Mouse (Mus musculus): ENCODE results near the gene Zfp652. TPM values are rescaled to one million over a fixed set of nuclear protein-coding genes. Genes with fewer than 3 reads are reported as not detected.

Gene Zfp652
- total and polyA plus RNA-seq, 3 experiments = 3.0 to 9.8 (median 6.2) TPM

GRCm38 (mm10) chr11:95857716-95858527 lies 145.4 kb downstream of the Zfp652 start (continued):
- TF ChIP-seq ZMIZ1 (IDR thresholded peaks at IDR 0.05; ENCODE audit: low read depth, low read length) (0 out of 2 replicates have a peak, but pooled peaks have one; percentile 28), HCFC1 (IDR thresholded peaks at IDR 0.05; ENCODE audit: low read depth, low read length) (no peak), MAZ (IDR thresholded peaks at IDR 0.05; ENCODE audit: low read depth, low read length) (no peak), CTCF (conservative IDR thresholded peaks at IDR 0.05 in 1 of 2, IDR thresholded peaks at IDR 0.05 in 1 of 2; ENCODE audit: low read depth in 2 of 2, low read length in 2 of 2) (no peak), TCF12 (IDR thresholded peaks at IDR 0.05; ENCODE audit: low read depth, low read length) (peak; percentile 39; the same call in 1 of the 2 replicates)

DNA sequence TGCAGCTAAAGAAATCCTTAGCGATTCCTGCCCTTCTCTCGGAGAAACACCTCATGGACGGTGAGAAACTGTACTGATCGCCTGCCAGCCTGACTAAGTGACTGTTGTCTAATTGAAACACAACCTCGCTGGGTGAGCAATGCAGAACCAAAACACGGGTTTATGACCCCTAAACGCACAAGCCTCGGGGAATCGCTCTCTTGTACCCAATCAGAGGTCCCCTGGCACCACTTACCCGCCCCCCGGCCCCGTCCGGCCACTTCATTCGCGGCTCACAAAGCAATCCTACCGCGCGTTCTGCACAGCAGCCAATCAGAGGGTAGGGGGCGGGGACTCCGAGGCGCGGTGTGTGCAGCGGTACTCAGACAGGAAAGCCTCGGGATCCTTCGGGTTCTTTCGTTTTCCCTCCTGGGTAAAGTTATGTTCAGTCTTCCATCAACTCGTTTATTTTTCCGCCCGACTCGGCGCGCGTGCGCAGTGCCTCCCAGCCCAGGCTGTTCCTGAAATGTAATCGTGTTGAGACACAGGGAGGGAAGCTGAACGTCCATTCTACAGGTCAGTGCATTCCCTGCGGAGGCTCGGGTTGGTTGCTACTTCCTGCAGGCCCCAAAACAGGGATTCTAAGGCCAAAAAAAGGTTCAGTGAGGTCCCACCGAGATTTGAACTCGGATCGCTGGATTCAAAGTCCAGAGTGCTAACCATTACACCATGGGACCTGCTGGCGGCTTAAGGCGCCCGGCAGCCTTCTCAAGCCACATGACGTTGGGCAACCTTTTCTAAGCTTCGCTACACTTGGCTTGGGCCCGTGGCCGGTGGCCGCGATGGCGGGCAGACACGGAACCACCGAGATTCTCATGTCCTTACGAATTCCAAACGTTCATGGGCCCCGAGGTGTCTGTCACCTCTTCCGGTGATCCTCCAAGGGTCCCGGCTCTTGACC lies 146.3 kb downstream of the Zfp652 start:
- dilution Hi-C loops (cut with MboI; ENCODE audit: extremely low pct_ligation_motif_present, extremely low pct_unique_long_range_greater_than_20kb, low sequenced_read_pairs) (no loop called here), in situ Hi-C loops (cut with MboI; ENCODE audit: low pct_ligation_motif_present, low pct_unique_long_range_greater_than_20kb, low sequenced_read_pairs) (no loop called here)
- H3K36me3 ChIP-seq (replicated peaks in 1 of 2; ENCODE audit: control insufficient read depth in 1 of 2, insufficient read depth in 1 of 2, low read length in 1 of 2) = peaks cover 0 to 11% of the 10 kb centered on the region in 2 experiments
- H3K4me3 ChIP-seq (replicated peaks in 1 of 3; ENCODE audit: low read depth in 2 of 3, low read length in 2 of 3, poor library complexity in 1 of 3) = peak overlapping the region; percentile 62 to 77 (median 66)
- H3K9me3 ChIP-seq (replicated peaks; ENCODE audit: low read length) = peaks cover 3% of the 10 kb centered on the region
- H3K4me2 ChIP-seq (ENCODE audit: insufficient read depth, low read depth, poor library complexity, severe bottlenecking) = peak overlapping the region; percentile 90
- peak overlapping the region; percentile 57 for H3K9ac ChIP-seq (ENCODE audit: insufficient read depth, low read depth)
- H3K79me2 ChIP-seq (replicated peaks; ENCODE audit: control insufficient read depth, extremely low read depth, insufficient read depth, poor library complexity, severe bottlenecking) = no peaks in the 10 kb centered on the region; the same call in 1 of the 2 replicates
- H3K27ac ChIP-seq (ENCODE audit: insufficient read depth, low read depth) = peak overlapping the region; percentile 86
- peak; percentile 100 for DNase-seq (ENCODE audit: extremely low read depth)
- peaks cover 1% of the 10 kb centered on the region for H3K27me3 ChIP-seq (replicated peaks)
- peaks cover 5 to 26% of the 10 kb centered on the region in 2 experiments for H3K4me1 ChIP-seq (ENCODE audit: control insufficient read depth in 1 of 2, insufficient read depth in 2 of 2)
- TF ChIP-seq KAT2A (IDR thresholded peaks at IDR 0.05; ENCODE audit: insufficient replicate concordance, low read length) (peak; percentile 92), JUN (IDR thresholded peaks at IDR 0.05; ENCODE audit: insufficient read depth, low read depth, low read length) (no peak; the same call in 1 of the 2 replicates), E2F4 (IDR thresholded peaks at IDR 0.05; ENCODE audit: insufficient replicate concordance, low read depth, low read length) (0 out of 2 replicates have a peak, but pooled peaks have one; percentile 56), IRF4 (IDR thresholded peaks at IDR 0.05; ENCODE audit: low read depth, low read length) (peak; percentile 56), TBP (conservative IDR thresholded peaks at IDR 0.05; ENCODE audit: low read depth, low read length) (peak; percentile 99), ELF1 (IDR thresholded peaks at IDR 0.05; ENCODE audit: low read depth, low read length) (peak; percentile 98), TCF12 (IDR thresholded peaks at IDR 0.05; ENCODE audit: low read depth, low read length) (no peak), BHLHE40 (IDR thresholded peaks at IDR 0.05; ENCODE audit: low read depth, low read length) (0 out of 2 replicates have a peak, but pooled peaks have one; percentile 55), MAX (IDR thresholded peaks at IDR 0.05; ENCODE audit: low read length) (peak; percentile 78), UBTF (IDR thresholded peaks at IDR 0.05; ENCODE audit: low read depth, low read length) (no peak), ZKSCAN1 (IDR thresholded peaks at IDR 0.05; ENCODE audit: borderline replicate concordance, low read depth, low read length) (no peak), EP300 (IDR thresholded peaks at IDR 0.05; ENCODE audit: low read length) (no peak), RCOR1 (conservative IDR thresholded peaks at IDR 0.05; ENCODE audit: low read depth, low read length) (no peak), MAFK (IDR thresholded peaks at IDR 0.05; ENCODE audit: insufficient replicate concordance, low read length) (peak; percentile 98), ETS1 (conservative IDR thresholded peaks at IDR 0.05; ENCODE audit: low read depth, low read length) (no peak; the same call in 1 of the 2 replicates), SIN3A (IDR thresholded peaks at IDR 0.05; ENCODE audit: low read length) (peak; percentile 84), MEF2A (IDR thresholded peaks at IDR 0.05; ENCODE audit: borderline replicate concordance, low read depth, low read length) (peak; percentile 90), ZC3H11A (IDR thresholded peaks at IDR 0.05; ENCODE audit: low read depth, low read length) (no peak), CHD2 (IDR thresholded peaks at IDR 0.05; ENCODE audit: low read length) (peak; percentile 88), MAZ (IDR thresholded peaks at IDR 0.05; ENCODE audit: low read depth, low read length) (peak; percentile 79), GABPA (IDR thresholded peaks at IDR 0.05; ENCODE audit: insufficient replicate concordance, low read depth, low read length) (no peak), MXI1 (IDR thresholded peaks at IDR 0.05; ENCODE audit: low read depth, low read length) (no peak; the same call in 1 of the 2 replicates), USF1 (IDR thresholded peaks at IDR 0.05; ENCODE audit: low read depth, low read length) (no peak), USF2 (conservative IDR thresholded peaks at IDR 0.05; ENCODE audit: low read depth, low read length) (no peak), SMC3 (IDR thresholded peaks at IDR 0.05; ENCODE audit: low read depth, low read length) (peak; percentile 11; the same call in 1 of the 2 replicates), NELFE (IDR thresholded peaks at IDR 0.05; ENCODE audit: low read depth, low read length) (peak; percentile 54), RAD21 (IDR thresholded peaks at IDR 0.05; ENCODE audit: low read depth, low read length) (no peak), POLR2A (IDR thresholded peaks at IDR 0.05; ENCODE audit: low read depth, low read length) (peak; percentile 75), CHD1 (IDR thresholded peaks at IDR 0.05; ENCODE audit: low read depth, low read length) (no peak; the same call in 1 of the 2 replicates), ZMIZ1 (IDR thresholded peaks at IDR 0.05; ENCODE audit: low read depth, low read length) (0 out of 2 replicates have a peak, but pooled peaks have one; percentile 71)

Data from CH12.LX (cell line).